Mouse (Mus musculus) c-Kit-positive CD71-positive TER-119-negative erythroid progenitor cells, embryonic 14.5 days (primary cell): ENCODE data around the gene Rnase13.
"Not testable (repeated sequence)": the region's sequence is repeated elsewhere in the genome, so short reads cannot be mapped to it uniquely, and the experiment has no call there.

ENCODE experiments used
- DNase-seq: peaks from one replicate; pipeline ENCODE4 v3.0.0-alpha.2; 2013; ENCODE audit warnings: low read depth

Rnase13 gene

GRCm38 (mm10) chr14:51922571-51922865 lies at the start of gene Rnase13:
Gene Rnase13, minus strand, starts transcription at chr14:51922773.
- DNase-seq: no peak

DNA sequence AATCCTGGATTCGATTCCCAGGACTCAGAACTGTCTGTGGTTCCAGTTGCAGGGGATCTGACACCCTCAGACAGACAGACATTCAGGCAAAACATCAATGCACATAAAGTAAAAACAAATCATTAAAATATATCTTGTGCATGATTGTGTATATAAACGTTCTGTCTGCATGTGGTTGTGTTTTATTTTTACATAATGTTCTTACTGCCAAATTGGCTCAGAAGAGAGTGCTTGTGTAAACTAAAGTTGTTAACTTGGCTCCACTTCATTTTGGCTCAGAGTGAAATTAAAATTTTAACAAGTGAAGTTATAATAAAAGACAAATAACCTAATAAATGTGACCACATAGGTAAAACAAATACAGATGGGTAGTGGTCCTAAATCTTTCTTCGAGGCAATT lies 44.8 kb upstream of the Rnase13 start:
- DNase-seq: no peak

GRCm38 (mm10) chr14:51960316-51960715 lies 37.7 kb upstream of the Rnase13 start:
- no peak for DNase-seq

- DNase-seq: no peak
Measured at GRCm38 (mm10) chr14:51943336-51943735, 20.8 kb upstream of the Rnase13 start.

DNA sequence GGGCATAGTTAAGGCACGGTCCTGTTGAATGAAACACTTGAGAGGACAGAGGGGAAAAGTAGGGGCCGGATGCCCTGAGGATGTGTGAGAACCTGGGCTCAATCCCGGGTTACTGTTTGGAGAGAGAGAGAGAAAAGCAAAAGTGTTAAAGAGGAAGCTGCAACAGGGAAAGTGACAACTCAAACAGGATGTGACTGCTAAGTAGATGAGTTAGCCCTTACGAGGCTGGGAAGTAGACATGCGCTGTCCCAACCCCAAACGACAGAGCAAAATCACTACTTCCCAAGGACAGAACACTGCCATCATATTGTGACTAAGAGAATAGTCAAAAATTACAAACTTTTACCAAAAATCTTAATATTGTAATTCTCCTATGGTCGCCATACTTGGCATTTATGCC lies 19.7 kb upstream of the Rnase13 start:
- no peak for DNase-seq

GRCm38 (mm10) chr14:51941577-51941976 lies 19.0 kb upstream of the Rnase13 start:
- DNase-seq: no peak

DNA sequence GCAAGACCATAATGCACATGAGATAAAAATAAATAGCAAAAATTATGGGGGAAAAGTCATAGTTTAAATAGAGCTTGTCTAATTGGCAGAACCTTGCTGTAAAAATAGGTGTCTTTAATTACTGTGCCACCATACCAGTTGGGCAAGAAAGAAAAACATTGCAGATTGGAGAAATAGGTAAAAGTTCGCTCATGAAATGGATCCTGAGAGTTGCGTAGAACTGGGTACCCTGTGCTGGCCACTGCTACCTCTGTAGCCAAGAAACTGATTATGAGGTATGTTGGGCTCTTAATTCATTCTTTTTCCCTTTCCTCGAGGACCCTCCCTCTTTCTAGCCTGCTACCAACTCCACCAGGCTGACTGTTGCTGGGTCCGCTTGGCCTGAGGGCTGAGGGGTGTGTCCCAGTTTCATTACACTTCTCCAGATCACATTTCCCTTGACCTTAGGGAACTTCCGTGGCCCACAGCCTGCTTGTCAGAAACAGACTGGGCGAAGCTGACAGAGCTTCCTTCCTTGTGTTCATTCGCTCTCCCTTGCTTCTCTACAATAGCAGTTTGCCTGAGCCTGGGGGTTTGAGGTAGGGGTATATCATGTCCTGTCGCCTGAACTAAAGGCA lies 18.5 kb upstream of the Rnase13 start:
- no peak for DNase-seq

GRCm38 (mm10) chr14:51939005-51939404 lies 16.4 kb upstream of the Rnase13 start:
- DNase-seq: no peak

GRCm38 (mm10) chr14:51932092-51933020 lies 9.8 kb upstream of the Rnase13 start:
- no peak for DNase-seq

DNA sequence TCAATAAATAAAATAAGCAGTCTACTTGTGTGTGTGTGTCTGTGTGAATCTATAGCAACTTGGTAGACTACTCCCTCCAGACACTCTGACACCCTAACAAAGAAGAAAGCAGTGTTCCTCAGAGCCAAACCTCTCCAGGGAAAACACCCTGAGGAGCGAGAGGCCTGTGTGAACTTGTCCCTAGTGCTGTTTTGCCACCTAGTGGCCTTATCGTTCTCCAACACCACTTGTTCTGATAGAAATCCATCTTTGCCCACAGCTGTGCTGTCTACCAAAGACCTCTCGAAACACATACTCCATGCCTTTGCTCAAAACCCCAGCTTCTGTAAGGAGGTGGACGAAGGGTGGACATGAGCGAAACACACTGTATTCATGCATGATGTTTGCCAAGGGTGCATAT lies 8.3 kb upstream of the Rnase13 start:
- DNase-seq: no peak

- no peak for DNase-seq
Measured at GRCm38 (mm10) chr14:51929968-51930367, 7.4 kb upstream of the Rnase13 start.

GRCm38 (mm10) chr14:51929309-51929943 lies 6.9 kb upstream of the Rnase13 start:
- no peak for DNase-seq

DNA sequence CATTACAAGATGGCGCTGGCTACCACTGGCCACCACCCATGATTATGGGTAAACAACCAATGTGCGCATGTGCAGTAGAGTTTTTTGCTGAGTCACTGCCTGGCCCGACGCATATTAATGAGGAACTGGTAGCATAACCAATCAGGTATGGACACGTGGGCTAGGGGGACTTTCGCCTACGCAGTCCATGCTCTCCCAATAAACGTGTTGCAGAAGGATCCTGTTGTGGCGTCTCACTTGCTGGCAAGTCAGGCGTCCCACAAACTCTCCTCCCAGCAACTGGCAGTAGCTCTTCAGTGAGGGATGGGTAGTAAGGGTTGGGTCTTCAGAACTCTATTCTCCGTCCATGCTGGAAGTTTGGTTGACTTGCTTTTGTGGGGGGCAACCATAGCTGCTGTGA lies 4.4 kb upstream of the Rnase13 start:
- DNase-seq: not testable (repeated sequence)

DNA sequence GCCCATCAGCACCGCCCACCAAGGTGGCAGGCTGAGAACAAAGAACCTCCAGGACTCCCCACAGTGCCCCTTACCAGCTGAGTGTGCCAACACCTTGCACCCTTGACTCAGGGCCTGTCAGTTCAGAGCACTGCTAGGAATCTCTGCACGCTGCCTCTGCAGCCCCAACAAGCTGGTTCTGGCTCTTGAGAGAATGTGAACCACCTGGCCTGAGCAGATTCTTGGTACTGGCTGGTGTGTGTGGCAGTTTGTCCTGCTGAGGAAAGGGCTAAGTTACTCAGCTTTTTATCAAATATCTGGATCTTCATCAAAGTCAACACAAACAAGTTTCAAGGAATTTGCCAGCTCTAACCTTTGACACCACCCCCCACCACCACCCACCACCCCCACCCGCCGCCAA lies 919 bp upstream of the Rnase13 start:
- DNase-seq: no peak

GRCm38 (mm10) chr14:51922910-51923309 lies 337 bp upstream of the Rnase13 start:
- DNase-seq: no peak

- DNase-seq: no peak
Measured at GRCm38 (mm10) chr14:51921759-51922570, 608 bp downstream of the Rnase13 start.

- no peak for DNase-seq
Measured at GRCm38 (mm10) chr14:51918966-51919365, 3.6 kb downstream of the Rnase13 start.

- DNase-seq: no peak
Measured at GRCm38 (mm10) chr14:51918125-51918524, 4.4 kb downstream of the Rnase13 start, which contains the start of gene Tppp2. Gene Tppp2, plus strand, starts transcription at chr14:51918425.

DNA sequence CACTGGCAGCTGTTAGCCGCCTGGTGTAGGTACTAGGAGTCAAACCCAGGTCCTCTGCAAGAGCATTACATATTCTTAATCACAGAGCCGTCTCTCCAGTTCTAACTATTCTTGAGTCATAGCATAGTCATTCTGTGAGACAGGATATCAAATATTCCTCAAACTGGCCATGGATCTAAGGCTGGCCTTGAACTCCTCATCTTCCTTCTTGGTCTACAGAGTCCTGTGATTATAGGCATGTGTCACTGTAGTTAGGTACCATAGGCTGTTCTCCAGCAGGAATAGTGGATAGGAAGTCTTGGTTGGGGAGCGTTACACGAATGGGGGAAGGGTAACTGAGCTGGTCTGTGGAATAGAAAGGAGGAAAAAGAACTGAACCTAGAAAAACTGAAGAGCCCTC lies 6.0 kb downstream of the Rnase13 start:
- DNase-seq: no peak

DNA sequence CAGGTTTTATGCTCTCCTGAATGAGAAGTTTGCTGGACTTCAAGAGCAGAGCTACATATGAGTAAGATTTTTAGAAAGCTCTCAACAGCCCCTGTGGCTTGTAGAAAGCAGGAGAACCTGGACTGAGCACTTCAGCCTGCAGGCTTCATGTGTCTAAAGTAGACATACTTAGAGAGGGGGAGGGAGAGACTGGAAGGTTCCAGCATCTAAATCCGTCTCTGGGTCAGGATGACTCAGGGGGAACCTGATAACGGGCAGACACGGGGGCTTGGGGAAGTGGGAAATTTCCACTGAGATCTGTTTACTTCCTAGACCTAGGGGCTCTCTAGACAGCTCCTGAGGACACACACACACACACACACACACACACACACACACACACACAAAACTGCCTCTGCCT lies 7.5 kb downstream of the Rnase13 start:
- no peak for DNase-seq

- DNase-seq: no peak
Measured at GRCm38 (mm10) chr14:51913960-51914762, 8.4 kb downstream of the Rnase13 start, which contains the start of gene Ndrg2. Gene Ndrg2, minus strand, starts transcription at chr14:51914158.
